Mouse (Mus musculus) left cerebral cortex, adult 9 months (tissue): ENCODE measurements around the gene Afg1l.

Source experiments
- DNase-seq, 2 experiments: peaks; one replicate each; pipeline ENCODE4 v3.0.0; 2022; ENCODE audit warnings: low spot score in 2 of 2

Afg1l gene

GRCm38 (mm10) chr10:42478341-42478720, at the start of gene Afg1l:
TSS of gene Afg1l (minus strand) at chr10:42478565.
- peak; percentile 88 to 95 for DNase-seq

DNA sequence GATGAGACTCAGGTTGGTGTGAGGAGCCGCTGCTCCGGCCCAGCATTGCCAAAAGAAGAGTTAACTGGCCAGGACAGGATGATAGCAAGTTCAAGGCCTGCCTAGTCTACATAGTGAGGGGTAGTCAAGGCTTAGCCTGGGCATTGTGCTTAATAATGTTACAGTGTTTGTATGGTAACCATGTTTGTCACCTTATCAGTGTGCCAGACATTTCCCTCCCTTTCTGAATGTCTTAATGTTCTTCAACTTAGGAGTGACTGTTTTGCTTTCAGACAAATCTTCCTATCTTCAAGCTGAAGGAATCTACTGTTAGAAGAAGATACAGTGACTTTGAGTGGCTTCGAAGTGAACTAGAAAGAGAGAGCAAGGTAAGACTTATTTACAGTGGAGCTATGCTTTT, 47.3 kb upstream of the Afg1l start:
- DNase-seq: no peak

DNA sequence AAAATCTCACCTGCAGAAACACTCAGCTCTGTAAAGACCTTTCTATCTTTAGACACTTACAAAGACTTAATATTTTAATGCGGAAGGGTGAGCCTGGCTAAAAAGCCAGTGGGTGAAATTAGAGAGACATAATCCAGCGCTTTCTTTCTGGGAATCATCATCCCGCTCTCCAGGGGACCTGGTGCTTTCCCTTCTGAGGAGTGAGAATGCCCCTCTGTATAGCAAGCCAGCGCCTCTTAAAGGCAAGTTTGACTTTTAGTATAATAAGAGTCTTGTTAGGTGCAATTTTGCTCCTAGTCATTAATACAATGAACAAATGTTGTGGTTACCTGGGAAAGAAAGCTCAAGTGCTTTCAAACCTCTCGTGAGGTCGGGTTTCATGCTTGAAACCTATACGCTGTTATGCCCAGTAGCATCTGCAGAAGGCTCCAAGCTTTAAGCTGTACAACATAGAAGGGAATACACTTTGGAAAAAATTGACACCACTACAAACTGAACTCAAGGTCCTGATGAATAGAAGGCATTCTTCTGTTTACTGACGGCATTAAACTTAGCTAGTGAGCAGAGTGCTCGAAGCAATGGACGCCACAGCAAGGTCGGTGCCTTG, 45.3 kb upstream of the Afg1l start:
- DNase-seq: no peak

- no peak for DNase-seq
Observed at GRCm38 (mm10) chr10:42522912-42523311, 44.5 kb upstream of the Afg1l start.

- DNase-seq: no peak
Observed at GRCm38 (mm10) chr10:42521315-42521981, 43.1 kb upstream of the Afg1l start.

GRCm38 (mm10) chr10:42518363-42518762, 40.0 kb upstream of the Afg1l start:
- no peak for DNase-seq

DNA sequence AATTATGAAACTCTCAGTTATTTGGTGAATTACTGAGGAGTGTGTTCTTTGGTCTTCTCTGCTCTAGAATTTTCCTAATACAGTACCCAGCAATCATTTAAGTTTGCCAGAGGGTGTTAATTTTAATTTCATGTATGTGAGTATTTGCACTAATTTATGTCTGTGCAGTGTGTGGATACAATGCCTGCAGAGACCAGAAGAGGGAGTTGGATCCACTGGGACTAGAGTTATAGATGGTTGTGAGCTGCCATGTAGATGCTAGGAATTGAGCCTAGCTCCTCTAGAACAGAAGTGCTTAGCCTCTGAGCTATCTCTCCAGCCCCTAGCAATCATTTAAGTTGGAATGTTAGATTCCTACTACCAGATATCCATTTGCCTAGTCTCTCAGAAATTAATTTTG, 35.8 kb upstream of the Afg1l start:
- no peak for DNase-seq

GRCm38 (mm10) chr10:42511184-42512135, 33.1 kb upstream of the Afg1l start:
- no peak for DNase-seq

DNA sequence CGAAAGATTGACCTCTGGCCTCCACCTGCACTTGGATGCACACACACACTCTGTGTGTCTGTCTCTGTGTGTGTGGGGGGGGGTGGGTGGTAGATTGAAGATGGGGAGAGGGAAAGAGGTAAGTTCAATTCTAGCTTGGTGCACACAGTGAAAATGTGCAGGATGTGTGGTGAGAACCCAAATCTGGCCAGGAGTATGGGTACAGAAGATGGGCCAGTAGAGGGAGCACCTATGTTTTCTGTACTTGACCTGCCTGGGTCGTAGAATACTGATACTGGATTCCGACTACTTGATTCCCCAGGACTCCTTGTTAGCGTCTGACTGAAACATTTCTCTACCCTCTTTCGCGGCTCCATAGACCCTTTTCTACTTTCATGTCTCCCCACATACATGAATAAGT, 31.8 kb upstream of the Afg1l start:
- no peak for DNase-seq

- DNase-seq: no peak
Observed at GRCm38 (mm10) chr10:42504096-42504710, 25.8 kb upstream of the Afg1l start.

DNA sequence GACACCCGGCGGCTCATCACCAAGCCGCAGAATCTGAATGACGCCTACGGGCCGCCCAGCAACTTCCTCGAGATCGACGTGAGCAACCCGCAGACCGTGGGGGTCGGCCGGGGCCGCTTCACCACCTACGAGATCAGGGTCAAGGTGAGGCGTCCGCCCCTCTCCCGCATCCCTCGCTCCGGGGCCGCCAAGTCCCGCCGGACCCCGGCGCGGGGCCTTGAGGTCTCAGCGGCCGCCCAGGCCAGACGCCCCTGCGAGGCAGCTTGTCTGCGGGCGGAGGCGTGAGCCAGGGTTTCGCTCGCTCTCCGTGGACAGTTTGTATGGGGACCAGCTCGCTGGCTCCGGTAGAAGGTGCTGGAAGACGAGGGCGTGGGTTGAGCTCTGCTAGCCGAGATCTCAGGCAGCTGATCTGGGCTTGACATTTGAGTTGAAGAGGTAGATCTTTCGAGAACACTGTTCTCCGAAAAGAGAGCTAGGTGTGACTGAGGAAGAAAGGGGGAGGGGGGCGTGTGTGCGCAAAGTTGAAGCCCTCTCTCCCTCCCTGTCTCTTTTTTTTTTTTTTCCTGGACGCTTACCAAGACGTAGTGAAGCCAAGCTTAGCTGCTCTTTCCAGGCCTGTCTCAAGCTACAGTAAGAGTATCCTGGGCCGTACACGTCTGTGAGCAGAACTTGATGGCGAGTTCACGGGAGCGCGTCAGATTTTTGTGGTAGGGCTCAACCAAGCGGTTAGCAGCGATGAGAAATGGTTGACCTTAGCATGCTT, 24.2 kb upstream of the Afg1l start:
- DNase-seq: peak; percentile 42 to 64

DNA sequence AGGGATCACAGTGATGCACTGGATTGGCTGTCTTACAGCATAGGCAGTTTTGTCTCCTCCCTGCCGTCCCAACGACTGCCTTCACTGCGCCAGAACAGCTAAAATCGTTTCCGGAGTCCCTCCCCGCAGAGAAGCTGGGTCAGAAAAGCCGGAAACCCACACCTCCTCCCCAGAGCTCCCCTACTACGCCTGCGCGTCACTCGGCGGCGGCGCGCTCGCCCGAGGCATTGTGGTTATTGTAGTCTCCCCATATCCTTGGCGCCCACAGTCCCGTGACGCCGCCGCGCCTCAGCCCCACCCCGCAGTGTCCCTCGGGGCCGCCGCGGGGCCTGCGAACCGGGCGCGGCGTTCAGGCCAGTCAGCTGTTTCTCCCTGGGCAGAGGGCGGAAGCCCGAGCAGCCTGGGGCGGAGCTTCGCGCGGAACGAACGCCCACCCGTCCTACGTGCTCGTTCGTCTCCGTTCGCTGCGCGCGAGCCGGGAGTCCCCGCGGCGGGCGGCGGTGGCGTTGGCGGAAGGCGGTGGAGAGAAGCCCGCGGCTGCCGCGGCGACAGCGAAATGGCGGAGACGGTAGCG, 23.5 kb upstream of the Afg1l start, which contains the start of gene Snx3:
Gene Snx3, plus strand, starts transcription at position 256 of the 574 bp plus-strand sequence.
- peak; percentile 93 to 98 for DNase-seq

- no peak for DNase-seq
Observed at GRCm38 (mm10) chr10:42501161-42501560, 22.8 kb upstream of the Afg1l start.

DNA sequence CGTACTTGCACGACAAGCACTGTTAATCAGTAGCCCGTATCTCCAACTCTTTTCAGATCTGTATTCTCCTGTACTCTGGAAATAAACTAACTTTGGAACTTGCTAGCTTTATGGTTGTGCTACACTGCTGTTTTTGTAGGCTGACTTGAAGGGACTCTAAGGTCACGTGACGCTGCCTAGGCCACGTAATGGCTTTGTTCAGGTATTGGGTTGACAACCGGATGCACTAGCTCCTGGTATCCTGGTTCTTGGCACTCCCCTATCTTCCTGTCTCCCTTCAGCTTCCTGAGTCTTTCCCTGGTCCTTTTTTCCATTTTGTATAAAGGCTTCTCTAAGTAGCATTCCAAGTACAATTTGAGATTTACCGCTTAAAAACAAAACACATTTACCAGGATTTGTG, 22.2 kb upstream of the Afg1l start:
- no peak for DNase-seq

- no peak for DNase-seq
Observed at GRCm38 (mm10) chr10:42493000-42493399, 14.6 kb upstream of the Afg1l start.

DNA sequence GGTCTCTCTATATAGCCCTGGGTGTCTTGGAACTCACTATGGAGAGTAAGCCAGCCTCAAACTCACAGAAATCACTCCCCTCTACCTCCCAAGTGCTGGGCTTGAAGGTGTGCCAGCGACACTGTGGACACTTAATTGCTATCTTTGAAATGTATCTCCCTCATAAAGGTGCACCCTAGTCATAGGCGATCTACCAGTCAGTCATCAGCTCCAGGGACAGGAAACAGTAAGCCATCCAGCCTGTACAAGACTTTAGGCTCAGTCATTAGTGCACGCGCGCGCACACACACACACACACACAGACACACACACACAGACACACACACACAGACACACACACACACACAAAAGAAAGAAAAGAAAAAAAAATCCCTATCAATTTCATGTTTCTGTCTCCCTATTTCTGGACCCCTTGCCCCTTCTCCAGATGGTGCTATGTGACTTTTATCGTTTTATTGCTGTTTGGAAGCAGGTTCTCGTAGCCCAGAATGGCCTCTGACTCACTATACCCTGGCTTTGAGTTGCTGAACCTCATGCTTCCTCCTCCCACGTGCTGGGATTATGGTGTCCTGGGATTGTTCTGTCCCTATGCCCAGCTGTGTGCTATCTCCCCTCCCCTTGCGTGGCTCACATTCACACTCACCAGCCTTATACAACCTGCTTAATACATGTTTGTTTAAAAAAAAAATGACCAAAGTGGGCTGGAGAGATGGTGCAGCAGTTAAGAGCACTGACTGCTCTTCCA, 13.8 kb upstream of the Afg1l start:
- DNase-seq: no peak

GRCm38 (mm10) chr10:42491158-42491557, 12.8 kb upstream of the Afg1l start:
- DNase-seq: no peak

DNA sequence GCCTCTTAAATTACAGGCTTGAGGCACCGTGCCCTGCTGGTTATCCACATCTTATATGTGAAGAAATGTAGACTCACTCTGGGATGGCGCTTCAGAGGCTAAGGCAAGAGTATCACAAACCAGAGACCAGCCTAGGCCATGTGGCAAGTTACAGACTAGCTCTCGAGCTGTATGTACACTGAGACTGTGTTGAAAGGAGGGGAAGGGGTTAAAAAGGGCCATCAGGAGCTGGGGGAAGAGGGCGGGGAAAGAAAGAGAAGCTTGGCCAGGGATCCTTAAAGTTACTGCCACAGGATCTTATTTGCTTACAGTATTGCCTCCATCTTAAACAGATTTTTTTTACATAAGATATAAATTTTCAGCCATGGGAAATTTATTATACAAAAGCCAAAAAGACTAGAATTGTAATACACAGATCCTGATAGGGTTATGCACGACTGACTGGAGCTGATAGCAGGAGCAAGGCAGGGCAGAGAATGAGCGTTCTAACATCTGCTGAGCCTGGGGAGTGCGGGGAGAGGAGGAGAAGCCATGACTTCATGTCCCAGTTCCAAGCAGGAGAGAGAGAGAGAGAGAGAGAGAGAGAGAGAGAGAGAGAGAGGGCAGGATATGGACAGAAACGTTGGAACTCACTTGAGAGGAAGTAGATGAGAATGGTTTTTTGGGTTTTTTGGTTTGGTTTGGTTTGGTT, 10.4 kb upstream of the Afg1l start:
- no peak for DNase-seq

DNA sequence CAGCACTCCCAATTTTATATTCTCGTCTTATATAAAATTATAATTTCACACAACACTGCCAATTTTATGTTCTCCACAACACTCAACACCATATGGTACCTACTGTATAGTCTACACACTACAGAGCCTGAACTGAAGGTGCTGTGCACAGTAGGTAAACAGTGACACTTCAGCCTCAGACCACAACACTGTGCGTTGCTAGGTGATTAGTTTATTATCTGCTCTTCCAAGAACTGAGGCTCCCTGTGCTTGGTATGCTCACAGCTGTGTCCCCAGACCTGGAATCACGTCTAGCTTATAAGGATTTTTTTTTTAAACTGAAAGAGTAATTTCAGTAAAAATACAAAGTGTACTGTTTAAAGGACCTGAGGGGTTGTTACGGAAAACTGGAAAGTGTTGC, 2.4 kb upstream of the Afg1l start:
- DNase-seq: no peak
